Mouse (Mus musculus): ENCODE results near the gene Camsap3.
A peak's percentile ranks its signal among the peaks of the same experiment; 100 is the strongest.

The Camsap3 gene

GRCm38 (mm10) chr8:3600401-3600800, 13.3 kb downstream of the Camsap3 start:
- no peak for DNase-seq (ENCODE audit: low spot score in 2 of 2)

- no peak for DNase-seq (ENCODE audit: low spot score in 2 of 2)
Measured at GRCm38 (mm10) chr8:3603439-3603838, 16.3 kb downstream of the Camsap3 start.

DNA sequence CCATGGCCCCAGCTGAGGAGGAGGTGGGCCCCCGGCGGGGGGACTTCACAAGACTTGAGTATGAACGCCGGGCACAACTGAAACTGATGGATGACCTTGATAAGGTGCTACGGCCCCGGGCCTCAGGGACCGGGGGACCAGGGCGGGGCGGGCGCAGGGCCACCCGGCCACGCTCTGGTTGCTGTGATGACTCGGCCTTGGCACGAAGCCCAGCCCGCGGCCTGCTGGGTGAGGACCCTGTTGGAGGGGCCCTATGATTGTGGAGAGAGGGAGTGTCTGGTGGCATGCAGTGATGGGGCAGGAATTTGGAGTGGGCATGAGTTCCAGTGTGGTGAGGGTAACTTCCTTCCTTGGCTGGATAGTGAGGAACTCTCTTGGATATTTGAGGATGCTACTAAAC, 19.5 kb downstream of the Camsap3 start:
- no peak for DNase-seq (ENCODE audit: low spot score in 2 of 2)

DNA sequence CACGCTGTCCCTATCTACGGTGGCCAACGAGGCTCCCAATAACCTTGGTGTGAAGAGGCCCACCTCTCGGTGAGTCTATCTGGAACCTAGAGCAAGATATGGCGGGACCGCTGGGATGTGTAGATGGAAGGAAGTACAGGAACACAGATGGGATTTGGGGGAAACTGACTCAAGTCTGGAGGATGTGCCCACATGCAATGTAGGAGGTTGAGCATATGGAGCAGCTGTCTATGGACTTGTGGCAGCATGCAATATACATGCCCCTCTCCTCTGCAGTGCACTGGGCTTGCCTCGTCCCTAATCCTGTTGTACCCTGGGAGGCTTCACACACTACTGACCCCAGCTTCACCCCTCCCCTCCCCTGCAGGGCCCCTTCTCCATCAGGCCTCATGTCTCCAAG, 20.7 kb downstream of the Camsap3 start:
- DNase-seq (ENCODE audit: low spot score in 2 of 2) = no peak

GRCm38 (mm10) chr8:3609046-3609815, 22.1 kb downstream of the Camsap3 start:
- DNase-seq (ENCODE audit: low spot score in 2 of 2) = no peak

- DNase-seq (ENCODE audit: low spot score in 2 of 2) = no peak
Measured at GRCm38 (mm10) chr8:3609816-3610150, 22.7 kb downstream of the Camsap3 start.

GRCm38 (mm10) chr8:3621199-3621970, 34.3 kb downstream of the Camsap3 start, which contains the start of the genes Xab2 and Pet100:
TSS of gene Xab2 (minus strand) at chr8:3621316.
TSS of gene Pet100 (plus strand) at chr8:3621548.
- peak; percentile 94 to 95 for DNase-seq (ENCODE audit: low spot score in 2 of 2)

- no peak for DNase-seq (ENCODE audit: low spot score in 2 of 2)
Measured at GRCm38 (mm10) chr8:3622119-3622518, 35.0 kb downstream of the Camsap3 start.

DNA sequence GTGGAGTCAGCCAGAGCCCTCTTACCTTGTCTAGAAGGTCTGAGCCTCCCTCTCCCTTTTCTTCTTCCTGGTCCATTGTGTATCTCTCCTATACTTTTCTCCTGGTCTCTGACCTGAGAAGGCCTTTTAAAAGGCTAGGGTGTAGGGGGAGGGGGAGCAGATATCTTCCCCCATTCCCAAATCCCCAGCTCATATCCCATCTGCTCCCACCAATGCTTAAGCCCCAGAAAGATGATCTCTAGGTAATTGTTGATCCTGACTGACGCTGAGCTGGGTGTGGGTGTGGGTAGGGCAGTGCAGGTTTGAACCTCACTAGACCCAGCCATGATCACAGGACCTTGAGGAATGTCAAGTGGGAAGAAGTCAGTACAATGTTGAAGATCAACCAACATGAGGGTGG, 38.4 kb downstream of the Camsap3 start, which contains the start of gene Pcp2:
Pcp2 (minus strand) TSS at position 101 of the 400 bp plus-strand sequence.
- no peak for DNase-seq (ENCODE audit: low spot score in 2 of 2)

DNA sequence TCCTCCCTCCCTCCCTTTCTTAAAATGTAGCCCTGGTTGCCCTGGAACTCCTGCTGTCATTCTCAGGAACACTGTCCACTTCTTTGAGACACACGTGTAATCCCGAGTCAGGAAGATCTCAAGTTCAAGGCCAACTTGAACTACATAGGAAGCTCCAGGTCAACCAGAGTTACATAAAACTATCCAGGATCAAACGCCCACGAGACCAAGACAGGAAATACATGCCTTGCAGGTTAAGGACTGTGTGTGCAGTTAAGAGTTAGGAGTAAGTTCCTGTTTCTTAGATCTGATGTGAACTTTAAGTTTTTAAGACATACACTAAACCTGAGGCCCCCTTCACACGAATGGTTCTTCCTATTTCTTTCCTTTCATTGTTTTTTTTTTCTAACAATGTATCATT, 39.9 kb downstream of the Camsap3 start:
- DNase-seq (ENCODE audit: low spot score in 2 of 2) = no peak

GRCm38 (mm10) chr8:3628014-3628413, 40.9 kb downstream of the Camsap3 start:
- peak; percentile 24 to 28 for DNase-seq (ENCODE audit: low spot score in 2 of 2)

DNA sequence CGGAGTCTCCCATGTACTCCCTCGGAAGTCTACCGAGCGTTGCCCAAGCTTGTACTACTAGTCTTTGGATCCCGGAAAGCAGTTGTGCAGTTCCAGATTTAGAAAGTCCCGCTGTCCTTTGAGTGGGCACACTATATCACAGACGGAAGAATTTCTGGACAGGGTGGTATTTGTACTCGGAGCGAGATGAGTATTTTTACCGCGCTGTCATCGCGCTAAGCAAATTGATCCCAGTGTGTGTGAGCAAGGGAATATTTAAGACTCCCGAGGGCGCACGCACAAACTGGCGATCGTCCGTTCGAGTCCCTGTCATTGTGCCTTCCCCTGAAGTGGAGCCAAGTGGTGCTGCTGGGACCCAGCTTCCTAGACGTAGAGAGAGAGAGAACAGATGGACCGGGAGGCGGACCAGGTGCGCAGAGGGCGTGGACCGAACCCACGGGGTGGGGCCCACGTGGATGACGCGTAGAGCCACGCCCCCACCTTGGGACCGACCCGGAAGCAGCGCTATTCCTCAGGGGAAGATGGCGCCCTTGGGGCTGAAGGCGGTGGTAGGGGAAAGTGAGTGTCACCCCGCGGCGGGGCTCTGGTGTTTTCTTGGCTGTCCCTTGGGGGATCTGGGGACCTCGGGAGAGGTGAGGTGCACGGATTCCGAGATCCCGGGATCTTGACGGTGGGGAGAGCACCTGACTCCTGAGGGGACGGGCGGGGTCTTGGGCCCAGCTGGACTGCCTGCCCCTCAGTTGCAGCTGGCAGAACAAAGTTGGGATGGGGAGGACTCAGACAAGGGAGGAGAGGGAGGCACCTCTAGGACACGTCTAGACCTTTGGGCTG, 43.8 kb downstream of the Camsap3 start, which contains the start of gene Stxbp2:
Stxbp2 (plus strand) TSS at position 309 of the 831 bp plus-strand sequence.
- peak; percentile 77 to 85 for DNase-seq (ENCODE audit: low spot score in 2 of 2)

DNA sequence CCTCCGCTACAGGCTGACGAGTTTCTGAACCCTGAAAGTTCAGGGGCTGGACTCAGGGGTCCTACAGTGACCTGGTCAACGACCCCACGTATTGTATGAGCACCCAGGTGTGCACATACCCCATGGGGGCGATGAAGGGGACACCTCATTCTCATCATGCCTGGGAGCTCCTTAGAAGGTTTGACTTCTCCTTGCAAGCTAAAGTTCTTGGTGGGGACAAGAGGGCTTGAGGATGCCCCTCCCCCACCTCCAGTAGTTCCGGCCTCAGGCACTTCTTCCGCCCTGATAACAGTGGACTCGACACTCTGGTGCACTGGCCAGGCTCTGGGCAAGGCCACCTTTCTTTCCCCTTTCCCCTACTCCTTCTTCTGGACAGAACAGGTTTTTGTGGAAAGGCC, 44.4 kb downstream of the Camsap3 start:
- DNase-seq (ENCODE audit: low spot score in 2 of 2) = peak in 1 of 2 experiments; percentile 14

DNA sequence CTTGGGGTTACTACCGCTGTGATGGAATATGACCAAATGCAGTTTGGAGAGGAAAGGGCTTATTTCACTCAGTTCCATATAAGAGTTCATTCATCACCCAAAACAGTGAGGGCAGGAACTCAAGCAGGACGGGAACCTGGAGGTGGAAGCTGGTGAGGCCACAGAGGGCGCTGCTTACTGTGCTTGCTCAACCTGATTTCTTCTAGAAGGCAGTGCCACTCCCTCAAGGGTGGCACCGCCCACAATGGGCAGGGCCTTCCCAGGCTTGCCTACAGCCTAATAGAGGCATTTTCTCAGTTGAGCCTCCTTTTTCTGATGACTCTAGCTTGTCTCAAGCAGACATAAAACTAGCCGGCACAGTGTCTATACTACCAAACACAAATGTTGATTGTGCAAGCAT, 58.7 kb downstream of the Camsap3 start:
- DNase-seq (ENCODE audit: low spot score in 2 of 2) = peak; percentile 16 to 23

DNA sequence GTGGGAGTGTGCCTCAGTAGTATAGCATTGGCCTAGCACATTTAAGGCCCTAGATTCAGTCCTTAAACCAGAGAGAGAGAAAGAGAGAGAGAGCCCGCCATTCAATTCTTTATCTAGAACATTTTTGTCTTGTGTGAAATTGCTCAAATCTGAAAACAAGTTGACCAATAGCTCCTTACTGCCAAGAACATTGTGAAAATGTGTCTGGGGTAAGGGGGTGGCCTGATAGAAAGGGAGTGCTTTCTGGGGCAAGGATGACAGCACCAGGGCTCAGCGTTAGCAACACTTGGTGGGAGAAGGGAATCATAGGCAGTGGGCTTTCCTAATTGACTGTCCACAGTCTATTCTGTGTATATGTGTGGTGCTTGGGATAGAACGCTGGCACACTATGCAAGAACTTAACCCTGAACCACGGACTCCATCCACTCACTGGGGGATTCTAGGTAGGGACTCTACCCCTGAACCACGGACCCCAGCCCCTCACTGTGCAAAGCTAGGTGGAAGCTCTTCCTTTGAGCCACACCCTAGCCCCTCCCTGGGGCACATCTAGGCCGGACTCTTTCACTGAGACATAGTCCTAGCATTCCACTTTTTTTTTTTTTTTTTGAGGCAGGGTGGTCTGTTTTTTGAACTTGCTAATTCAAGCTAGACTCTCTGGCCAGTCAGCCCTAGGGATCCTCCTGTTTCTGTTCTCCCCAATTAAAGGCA, 59.9 kb downstream of the Camsap3 start:
- no peak for DNase-seq (ENCODE audit: low spot score in 2 of 2)

GRCm38 (mm10) chr8:3647561-3647960, 60.5 kb downstream of the Camsap3 start:
- DNase-seq (ENCODE audit: low spot score in 2 of 2) = no peak

DNA sequence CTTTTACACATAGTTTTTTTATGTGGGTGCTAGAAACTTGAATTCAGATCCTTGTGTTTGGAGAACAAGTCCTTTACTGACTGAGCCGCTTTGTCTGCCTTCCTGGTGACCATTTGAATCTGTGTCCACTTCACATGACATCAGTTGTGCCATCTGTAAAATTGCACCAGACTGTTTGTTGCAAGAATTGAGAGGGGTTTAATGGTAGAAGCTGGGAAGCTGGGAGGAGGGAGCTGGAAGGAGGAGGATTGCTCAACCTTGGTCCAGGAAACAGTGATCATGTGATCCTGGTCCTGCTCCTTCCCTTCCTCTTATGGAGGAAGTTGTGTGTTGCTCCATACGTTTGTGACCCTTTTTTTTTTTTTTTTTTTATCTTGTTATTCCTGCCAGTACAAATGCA, 61.2 kb downstream of the Camsap3 start:
- DNase-seq (ENCODE audit: low spot score in 2 of 2) = no peak

DNA sequence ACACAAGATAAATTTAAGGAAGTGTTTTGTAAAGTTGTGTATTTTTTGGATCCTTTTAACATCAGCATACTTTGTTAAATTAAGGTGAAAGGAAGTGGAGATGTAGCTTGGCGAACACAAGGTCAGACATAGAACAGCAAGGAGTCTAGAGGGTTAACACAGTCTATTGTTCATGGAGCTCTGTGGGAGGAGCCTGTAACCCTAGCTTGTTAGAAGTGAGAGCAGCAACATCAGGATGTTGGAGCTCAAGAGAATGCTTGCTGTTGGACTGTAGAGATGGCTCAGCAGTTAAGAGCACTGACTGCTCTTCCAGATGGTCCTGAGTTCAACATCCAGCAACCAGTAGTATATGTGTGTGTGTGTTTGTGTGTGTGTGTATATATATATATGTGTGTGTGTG, 61.9 kb downstream of the Camsap3 start:
- DNase-seq (ENCODE audit: low spot score in 2 of 2) = no peak

DNA sequence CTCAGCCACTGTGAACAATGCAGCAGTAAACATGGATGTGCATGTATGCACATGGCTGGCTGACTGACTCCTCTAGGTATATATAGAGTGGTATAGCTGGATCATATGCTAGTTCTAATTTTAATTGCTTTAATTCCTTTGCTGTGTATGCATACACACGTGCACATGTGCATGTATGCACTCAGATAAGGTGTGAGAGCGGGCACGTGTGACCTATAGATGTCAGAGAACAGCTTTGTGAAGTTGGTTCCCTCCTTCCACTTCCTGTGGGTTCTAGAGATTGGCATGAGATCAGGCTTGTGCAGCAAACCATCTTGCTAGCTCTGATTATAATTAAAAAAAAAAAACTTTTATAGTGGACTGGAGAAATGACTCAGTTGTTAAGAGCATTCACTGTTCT, 65.8 kb downstream of the Camsap3 start:
- DNase-seq (ENCODE audit: low spot score in 2 of 2) = no peak

DNA sequence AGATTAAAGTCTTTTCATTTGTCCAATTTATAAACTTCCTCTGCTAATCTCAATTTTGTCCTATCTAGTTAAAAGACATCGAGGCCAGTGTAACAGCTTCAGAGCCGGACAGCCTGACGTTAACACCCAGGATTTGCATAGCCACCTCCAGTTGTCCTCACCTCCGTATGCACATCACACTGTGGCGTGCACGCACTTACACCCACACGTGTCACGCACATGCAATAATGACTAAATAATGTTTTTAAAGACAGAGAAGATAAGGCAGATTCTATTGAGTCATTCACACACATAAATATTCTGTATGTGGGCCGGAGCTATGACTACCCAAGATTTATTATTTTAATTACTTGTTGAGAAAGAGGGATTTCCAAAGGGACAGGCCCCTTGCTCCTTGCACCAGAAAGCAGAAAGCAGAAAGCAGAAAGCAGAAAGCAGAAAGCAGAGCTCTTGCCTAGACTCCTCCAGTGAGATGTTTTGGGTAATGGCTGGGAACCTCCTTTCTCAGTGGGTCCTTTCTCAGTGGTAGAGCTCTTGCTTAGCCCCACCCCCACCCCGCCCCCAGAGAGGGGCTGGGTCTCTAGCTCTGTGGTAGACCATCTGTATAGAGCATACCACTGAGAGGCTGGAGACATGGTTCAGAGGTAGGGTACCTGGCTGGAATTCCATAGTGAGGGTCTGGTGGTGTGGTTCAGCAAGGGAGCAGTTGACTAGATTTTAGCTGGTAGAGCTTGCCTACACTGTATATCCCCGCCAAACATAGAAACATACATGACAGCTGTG, 67.8 kb downstream of the Camsap3 start:
- DNase-seq (ENCODE audit: low spot score in 2 of 2) = no peak

DNA sequence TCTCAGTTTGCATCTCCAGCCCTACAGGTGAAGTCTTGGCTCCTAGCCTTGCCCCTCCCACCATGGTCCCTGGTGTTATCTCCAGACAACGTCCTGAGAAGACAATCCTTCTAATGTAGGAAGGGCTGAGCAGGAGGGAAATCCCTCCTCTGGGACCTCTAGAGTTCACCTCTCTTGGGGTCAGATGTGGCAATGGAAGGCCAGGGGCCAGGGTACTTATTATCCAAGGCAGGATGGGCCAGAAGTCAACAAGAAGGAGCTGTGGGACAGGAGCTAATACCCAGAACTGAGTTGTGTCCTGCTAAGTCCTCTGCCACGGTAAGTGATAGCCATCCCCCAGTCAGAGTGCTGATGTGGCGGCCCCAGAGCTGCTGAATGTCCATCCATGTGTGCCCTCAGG, 68.4 kb downstream of the Camsap3 start, which contains the start of gene Retn:
Retn (plus strand) TSS at position 245 of the 400 bp plus-strand sequence.
- no peak for DNase-seq (ENCODE audit: low spot score in 2 of 2)
